Mouse (Mus musculus) thymus, postnatal 36 days (tissue): ENCODE measurements around the gene Cwc15.

Source experiments
- DNase-seq, 2 experiments: peaks; one replicate each; pipeline ENCODE4 v3.0.0; 2022; ENCODE audit warnings: mixed read lengths in 2 of 2

Cwc15 gene

DNA sequence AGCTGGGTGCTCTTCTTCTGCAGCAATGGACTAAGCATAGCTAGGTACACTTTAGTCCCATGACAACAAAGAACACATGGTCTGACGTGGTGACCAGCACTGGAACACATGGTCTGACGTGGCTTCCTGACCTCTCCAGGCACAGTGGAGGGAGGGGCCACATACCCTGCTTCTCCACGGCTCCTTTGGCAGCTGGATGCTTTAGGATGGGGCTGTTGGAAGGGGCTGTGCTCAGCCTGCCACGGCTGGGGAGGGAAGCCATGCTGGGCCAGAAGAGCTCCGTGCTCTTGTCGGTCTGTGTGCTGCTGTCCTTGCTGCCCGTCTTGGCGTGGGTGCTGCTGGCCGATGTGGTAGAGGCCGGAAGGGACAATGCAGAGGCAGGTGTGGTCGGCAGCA is 47.9 kb downstream of the Cwc15 start:
- no peak for DNase-seq

DNA sequence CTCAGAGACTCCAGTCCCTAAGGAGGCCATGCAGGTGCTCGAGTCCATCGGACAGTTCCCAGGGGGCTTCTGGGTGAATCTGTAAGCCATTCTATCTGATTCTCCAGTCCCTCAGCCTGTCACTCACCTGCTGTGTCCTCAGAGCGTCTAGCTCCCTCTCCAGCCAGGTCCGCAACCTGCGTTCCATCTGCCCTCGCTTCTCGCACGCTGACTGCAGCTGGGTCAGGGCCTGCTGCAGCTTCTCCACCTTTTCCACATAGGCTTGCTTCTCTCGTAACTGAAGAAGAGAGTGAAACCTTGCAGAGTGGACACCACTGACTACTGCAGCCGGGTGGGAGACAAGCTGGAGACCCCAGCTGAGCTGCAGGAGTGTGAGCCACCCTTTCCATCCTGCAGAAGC is 57.9 kb downstream of the Cwc15 start:
- no peak for DNase-seq

DNA sequence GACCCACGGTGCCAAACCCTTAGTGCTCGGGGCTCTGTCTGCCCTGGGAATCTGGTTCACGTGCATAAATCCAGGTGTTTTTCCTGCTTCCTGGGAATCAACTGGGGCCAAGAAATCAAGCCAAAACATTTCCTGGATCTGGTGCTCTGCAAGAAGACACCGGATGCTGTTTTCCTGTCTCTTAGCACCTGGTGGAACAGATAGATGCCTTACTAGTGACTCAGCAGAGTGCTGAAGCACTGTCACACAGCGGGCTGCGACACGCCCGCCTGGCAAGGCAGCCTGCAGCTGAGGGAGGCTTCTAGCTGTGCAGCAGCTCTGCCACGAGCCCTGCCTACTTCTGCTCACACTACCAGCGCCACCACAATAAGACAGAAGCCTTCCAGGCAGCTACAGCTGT is 59.0 kb downstream of the Cwc15 start:
- peak; percentile 52 to 78 for DNase-seq

DNA sequence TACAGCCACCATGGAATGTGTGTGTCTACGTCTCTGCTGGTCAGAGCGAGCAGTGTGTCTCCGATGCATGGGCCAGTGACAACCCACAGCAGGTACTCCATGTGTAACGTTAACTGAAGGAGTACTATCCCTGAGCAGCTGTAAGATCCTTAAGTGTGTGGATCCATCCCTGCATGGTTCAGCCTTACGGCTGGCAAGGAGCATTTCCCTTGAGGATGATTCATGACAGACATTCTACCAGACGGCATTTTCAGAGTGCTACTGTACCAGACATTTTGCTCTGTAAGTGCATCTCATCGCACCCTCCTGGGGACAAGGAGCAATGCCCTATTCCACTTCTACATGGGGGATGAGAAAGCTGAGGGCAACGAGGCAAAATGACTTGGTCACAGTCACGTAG is 59.6 kb downstream of the Cwc15 start:
- no peak for DNase-seq
